Mouse (Mus musculus) midbrain, embryonic 16.5 days (tissue): ENCODE results near the gene Krt13. TPM values are rescaled to one million over a fixed set of nuclear protein-coding genes. Genes with fewer than 3 reads are reported as not detected.

Source experiments
- ATAC-seq: fragments of 200-750 bp; cut with Nextera tagmentation; 2 replicates; pipeline ENCODE4 v1.8.0; 2017; ENCODE audit warnings: moderate TSS enrichment
- H3K27ac ChIP-seq: fragments of 300-500 bp; sonication (generic); 2 replicates; pipeline ENCODE4 v1.5.1; 2014; ENCODE audit warnings: mild to moderate bottlenecking, low read length, mixed read lengths
- H3K27me3 ChIP-seq: fragments of 300-500 bp; sonication (generic); 2 replicates; pipeline ENCODE4 v1.6.1; 2014; ENCODE audit warnings: low read depth, low read length, mixed read lengths; ENCODE audit not compliant: control insufficient read depth, insufficient read depth
- H3K36me3 ChIP-seq: fragments of 300-500 bp; sonication (generic); 2 replicates; pipeline ENCODE4 v1.6.1; 2014; ENCODE audit warnings: mild to moderate bottlenecking, low read length, moderate library complexity, mixed read lengths; ENCODE audit not compliant: control insufficient read depth, insufficient read depth
- H3K4me1 ChIP-seq: fragments of 300-500 bp; sonication (generic); 2 replicates; pipeline ENCODE4 v1.6.1; 2014; ENCODE audit warnings: mild to moderate bottlenecking, low read length, mixed read lengths; ENCODE audit not compliant: control insufficient read depth, insufficient read depth
- H3K4me2 ChIP-seq: fragments of 300-500 bp; sonication (generic); 2 replicates; pipeline ENCODE4 v1.6.1; 2014; ENCODE audit warnings: mild to moderate bottlenecking, low read length, mixed read lengths
- H3K4me3 ChIP-seq: fragments of 300-500 bp; sonication (generic); 2 replicates; pipeline ENCODE4 v1.5.1; 2014; ENCODE audit warnings: low read depth, mild to moderate bottlenecking, low read length, moderate library complexity, mixed read lengths
- H3K9ac ChIP-seq: fragments of 300-500 bp; sonication (generic); 2 replicates; pipeline ENCODE4 v1.6.1; 2014; ENCODE audit warnings: low read depth, low read length, mixed read lengths
- H3K9me3 ChIP-seq: fragments of 300-500 bp; sonication (generic); replicated peaks from 2 replicates; pipeline ENCODE4 v1.6.1; 2014; ENCODE audit warnings: mild to moderate bottlenecking, low read length, mixed read lengths; ENCODE audit not compliant: control insufficient read depth, poor library complexity, severe bottlenecking
- whole genome bisulfite sequencing: fragments of 180-500 bp; shearing (Covaris S2); extraction: QIAGEN DNeasy Blood & Tissue Kit; methylation state at CpG from one replicate; pipeline ENCODE4 v1.1.7; 2014; 5-methylcytosine and 5-hydroxymethylcytosine counted together
- polyA plus RNA-seq: library from polyadenylated mRNA; unstranded; fragments of >200 nt; fragmentation: Nextera tagmentation; extraction: Ambion mirVana; gene quantifications from 2 replicates; pipeline ENCODE4 v1.2.1, GENCODE M21; 2015

The Krt13 gene
- polyA plus RNA-seq, 1 experiment from 2014 or later: 0.11 TPM

DNA sequence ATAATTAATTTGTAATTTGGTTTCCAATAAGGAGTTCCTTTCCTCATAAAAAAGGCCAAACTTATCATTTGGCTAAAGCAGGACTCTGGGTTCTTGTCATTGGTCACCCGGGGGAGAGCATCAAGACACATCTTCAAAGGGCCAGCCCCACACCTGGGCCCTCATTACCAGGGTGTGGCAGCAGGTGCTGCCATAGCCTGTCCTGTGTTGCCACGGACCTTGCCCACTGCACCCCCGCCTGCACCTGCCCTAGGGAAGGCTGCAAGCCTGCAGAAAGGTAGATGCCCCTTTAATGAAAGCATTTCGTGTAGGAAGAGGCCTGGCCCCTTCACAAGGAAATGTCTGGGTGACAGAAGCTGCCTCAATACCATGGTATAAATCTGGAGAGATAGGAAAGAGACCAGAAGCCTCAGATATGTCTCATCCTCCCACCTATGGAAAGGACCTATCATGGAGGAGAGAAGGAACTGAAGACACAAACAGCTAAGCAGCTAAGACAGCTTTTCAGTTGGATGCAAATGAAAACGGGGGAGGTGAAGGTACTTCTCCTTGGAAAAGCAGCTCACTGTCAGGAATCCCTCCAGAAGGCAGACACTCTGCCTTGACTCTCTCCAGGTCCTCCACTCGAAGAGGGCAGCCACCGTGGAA is 32.9 kb downstream of the Krt13 start:
- WGBS: 76% methylated on average over 7 of the region's 7 CpGs
- Histone ChIP-seq H3K27me3 (no peaks in the 10 kb centered on the region), H3K9ac (no peak overlapping the region), H3K36me3 (no peaks in the 10 kb centered on the region), H3K27ac (no peak overlapping the region), H3K4me3 (no peak overlapping the region), H3K9me3 (0 out of 2 replicates have a peak, but pooled peaks cover 2% of the 10 kb centered on the region), H3K4me2 (no peak overlapping the region), H3K4me1 (no peaks in the 10 kb centered on the region)
- ATAC-seq: no peak

DNA sequence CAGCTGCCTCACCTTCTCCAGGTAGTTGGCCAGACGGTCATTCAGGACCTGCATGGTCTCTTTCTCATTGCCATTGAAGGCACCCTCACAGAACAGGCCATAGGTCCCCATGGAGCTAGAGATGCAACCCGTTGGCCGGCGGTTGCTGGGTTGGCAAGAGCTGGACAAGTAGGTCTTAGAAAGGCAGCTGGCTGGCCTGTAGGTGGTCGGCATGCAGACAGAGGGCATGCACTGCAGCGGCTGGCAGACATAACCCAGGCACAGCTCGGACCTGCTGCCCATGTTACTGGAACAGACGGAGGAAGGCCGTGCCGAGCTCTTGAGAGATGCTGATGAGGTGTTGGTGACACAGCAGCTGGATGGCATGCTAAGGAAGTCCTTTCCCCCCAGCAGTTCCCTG is 33.5 kb downstream of the Krt13 start, which contains the start of gene Krt32:
Gene Krt32, minus strand, starts transcription at position 366 of the 400 bp plus-strand sequence.
- Histone ChIP-seq H3K9me3 (0 out of 2 replicates have a peak, but pooled peaks cover 2% of the 10 kb centered on the region), H3K4me3 (no peak within 1 kb of the TSS), H3K27ac (no peak within 1 kb of the TSS), H3K27me3 (no peaks in the 10 kb centered on the region), H3K9ac (no peak within 1 kb of the TSS), H3K4me1 (no peaks in the 10 kb centered on the region), H3K4me2 (no peak within 1 kb of the TSS), H3K36me3 (no peaks in the 10 kb centered on the region)
- ATAC-seq: no peak
- WGBS: 95% methylated on average over 10 of the region's 10 CpGs

DNA sequence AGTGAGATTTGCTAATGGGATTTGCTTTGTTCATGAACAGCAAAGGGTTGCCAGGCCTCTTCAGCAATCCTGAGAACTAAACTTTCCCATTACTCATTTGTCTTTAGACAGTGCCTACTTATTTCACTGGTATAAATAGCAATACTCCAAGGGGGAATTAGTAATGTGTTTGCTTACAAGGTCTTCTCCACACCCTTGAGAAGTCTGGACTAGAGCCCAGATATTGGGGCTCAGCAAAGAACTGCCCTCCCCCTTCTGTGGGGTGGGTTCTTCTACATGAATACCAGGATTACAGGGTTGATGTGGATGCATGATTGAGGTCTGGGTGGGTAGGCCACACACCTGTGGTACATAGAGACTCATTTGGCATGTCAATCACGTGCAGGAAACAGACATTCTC is 47.5 kb downstream of the Krt13 start:
- no peak overlapping the region for H3K9ac ChIP-seq
- no peaks in the 10 kb centered on the region for H3K4me1 ChIP-seq
- H3K36me3 ChIP-seq: no peaks in the 10 kb centered on the region
- no peaks in the 10 kb centered on the region for H3K9me3 ChIP-seq
- no peak overlapping the region for H3K27ac ChIP-seq
- ATAC-seq: no peak
- H3K4me3 ChIP-seq: no peak overlapping the region
- no peaks in the 10 kb centered on the region for H3K27me3 ChIP-seq
- 61% methylated on average over 1 of the region's 1 CpGs for WGBS
- H3K4me2 ChIP-seq: no peak overlapping the region

Other genes starting within 250 kb of the Krt13 start
- not detected in 2 replicates for gene Krtap9-1, start 248.2 kb downstream of the Krt13 start, polyA plus RNA-seq
- gene Gm11567, start 242.4 kb downstream of the Krt13 start, polyA plus RNA-seq: not detected in 2 replicates
- gene Krtap31-1, start 213.6 kb downstream of the Krt13 start, polyA plus RNA-seq: not detected in 2 replicates
- gene Gm11565, start 206.8 kb downstream of the Krt13 start, polyA plus RNA-seq: not detected in 2 replicates
- not detected in 2 replicates for gene Krtap31-2, start 185.3 kb downstream of the Krt13 start, polyA plus RNA-seq
- gene Krtap9-5, start 173.1 kb downstream of the Krt13 start, polyA plus RNA-seq: not detected in 2 replicates
- not detected in 2 replicates for gene Krtap29-1, start 142.5 kb downstream of the Krt13 start, polyA plus RNA-seq
- 0.17 TPM in 1 of 2 replicates, not detected in the other for gene Krtap16-1, start 135.0 kb downstream of the Krt13 start, polyA plus RNA-seq
- 0.84 and 1.4 TPM in 2 replicates for gene Krtap17-1, start 127.6 kb downstream of the Krt13 start, polyA plus RNA-seq
- gene Krt33a, start 105.4 kb downstream of the Krt13 start, polyA plus RNA-seq: not detected in 2 replicates
- 0.11 TPM in 1 of 2 replicates, not detected in the other for gene Krt33b, start 91.7 kb downstream of the Krt13 start, polyA plus RNA-seq
- gene Krt34, start 80.0 kb downstream of the Krt13 start, polyA plus RNA-seq: not detected in 2 replicates
- gene Krt31, start 71.0 kb downstream of the Krt13 start, polyA plus RNA-seq: not detected in 2 replicates
- not detected in 2 replicates for gene Krt32, start 33.3 kb downstream of the Krt13 start, polyA plus RNA-seq
- not detected in 2 replicates for gene Krt35, start 25.3 kb downstream of the Krt13 start, polyA plus RNA-seq
- not detected in 2 replicates for gene Krt36, start 15.9 kb downstream of the Krt13 start, polyA plus RNA-seq
- gene Krt15, start 14.4 kb upstream of the Krt13 start, polyA plus RNA-seq: 0.31 and 0.40 TPM in 2 replicates
- gene Krt19, start 27.1 kb upstream of the Krt13 start, polyA plus RNA-seq: 2.9 and 3.4 TPM in 2 replicates
- gene Krt9, start 71.7 kb upstream of the Krt13 start, polyA plus RNA-seq: not detected in 2 replicates
- 0.19 and 0.28 TPM in 2 replicates for gene Krt14, start 86.0 kb upstream of the Krt13 start, polyA plus RNA-seq
- not detected in 2 replicates for gene Krt16, start 127.3 kb upstream of the Krt13 start, polyA plus RNA-seq
- gene Krt17, start 139.5 kb upstream of the Krt13 start, polyA plus RNA-seq: 0.50 TPM in 1 of 2 replicates, not detected in the other
- gene Krt42, start 148.3 kb upstream of the Krt13 start, polyA plus RNA-seq: 0.20 TPM in 1 of 2 replicates, not detected in the other
- gene Eif1, start 198.3 kb upstream of the Krt13 start, polyA plus RNA-seq: 1,185 and 1,247 TPM in 2 replicates
- gene Gast, start 212.8 kb upstream of the Krt13 start, polyA plus RNA-seq: 0.46 and 1.6 TPM in 2 replicates
- gene Hap1, start 234.6 kb upstream of the Krt13 start, polyA plus RNA-seq: 417 and 440 TPM in 2 replicates